Mouse (Mus musculus) ES-E14 (cell line): ENCODE measurements around the gene Tcf25.

ENCODE experiments used
- CHD2 ChIP-seq: IDR thresholded peaks from 2 replicates; pipeline ENCODE4 v1.6.1; 2014; ENCODE audit warnings: mild to moderate bottlenecking, low read depth, low read length, inconsistent platforms
- HCFC1 ChIP-seq: IDR thresholded peaks from 2 replicates; pipeline ENCODE4 v1.6.1; 2012; ENCODE audit warnings: low read length, inconsistent platforms, borderline replicate concordance; ENCODE audit not compliant: insufficient read depth
- MAFK ChIP-seq: IDR thresholded peaks from 2 replicates; pipeline ENCODE4 v1.6.1; 2014; ENCODE audit warnings: mild to moderate bottlenecking, low read depth, low read length, inconsistent platforms; ENCODE audit not compliant: insufficient read depth
- ZC3H11A ChIP-seq: IDR thresholded peaks from 2 replicates; pipeline ENCODE4 v1.6.1; 2012; ENCODE audit warnings: low read depth, mild to moderate bottlenecking, inconsistent platforms, low read length, borderline replicate concordance
- ZNF384 ChIP-seq: IDR thresholded peaks from 2 replicates; pipeline ENCODE4 v1.6.1; 2012; ENCODE audit warnings: low read depth, low read length, inconsistent platforms

DNA sequence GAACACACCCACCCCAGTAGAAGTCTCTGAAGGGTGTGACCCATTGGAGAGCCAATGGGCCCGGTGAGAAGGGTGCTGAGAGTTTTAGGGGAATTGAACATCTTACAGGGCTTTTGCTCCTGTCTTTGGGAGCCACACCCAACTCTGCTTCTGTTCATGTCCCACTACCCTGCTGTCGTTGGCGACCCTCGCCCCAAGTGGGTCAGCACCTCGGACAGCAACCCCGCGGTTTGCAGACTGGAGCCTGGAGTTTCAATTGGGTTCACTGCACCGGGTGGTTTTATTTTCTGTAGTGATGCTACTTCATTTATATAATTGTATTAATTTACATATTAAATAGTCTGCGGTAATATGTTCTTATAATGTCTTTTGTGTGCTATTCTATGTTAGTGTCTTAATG lies 40.7 kb downstream of the Tcf25 start:
- TF ChIP-seq HCFC1 (no peak), MAFK (no peak), CHD2 (no peak), ZC3H11A (no peak), ZNF384 (no peak)
